Mouse (Mus musculus) erythroblast, adult 5-6 weeks (primary cell): ENCODE results near the gene AC134908.4. TPM values are rescaled to one million over a fixed set of nuclear protein-coding genes. Genes with fewer than 3 reads are reported as not detected.
A peak's percentile ranks its signal among the peaks of the same experiment; 100 is the strongest.

Experiments used
- ATAC-seq: replicated peaks from 2 replicates; pipeline ENCODE4 v1.8.0; 2016; ENCODE audit warnings: moderate number of reproducible peaks, mild to moderate bottlenecking, moderate TSS enrichment, inconsistent platforms; ENCODE audit not compliant: poor library complexity, low FRiP score, severe bottlenecking
- total RNA-seq, 2 experiments: library from RNA; stranded (forward) in 1 of 2; stranded (reverse) in 1 of 2; fragments of 150-400 nt in 1 of 2; fragments of 200-764, 138-1000 nt in 1 of 2; gene quantifications; 2 replicates each; pipeline versions ENCODE4 v1.2.3 to v1.2.4; 2015 to 2017; ENCODE audit warnings: low replicate concordance in 2 of 2

Gene AC134908.4
- total RNA-seq, 2 experiments from 2014 or later, result not detected

- no peak for ATAC-seq
Measured at GRCm38 (mm10) chr17:25783861-25784574, 11.4 kb downstream of the AC134908.4 start.

- ATAC-seq, result no peak
Measured at GRCm38 (mm10) chr17:25783086-25783485, 12.4 kb downstream of the AC134908.4 start.

GRCm38 (mm10) chr17:25781339-25781738 is 14.1 kb downstream of the AC134908.4 start:
- no peak for ATAC-seq

- no peak for ATAC-seq
Measured at GRCm38 (mm10) chr17:25777948-25778347, 17.5 kb downstream of the AC134908.4 start.

GRCm38 (mm10) chr17:25775318-25776062 is 20.0 kb downstream of the AC134908.4 start:
- ATAC-seq, result no peak

GRCm38 (mm10) chr17:25773549-25774120 is 21.8 kb downstream of the AC134908.4 start, which contains the start of gene Narfl:
Narfl (plus strand) TSS chr17:25773776.
- ATAC-seq, result peak; percentile 97

- no peak for ATAC-seq
Measured at GRCm38 (mm10) chr17:25769331-25769730, 26.1 kb downstream of the AC134908.4 start.

GRCm38 (mm10) chr17:25765886-25766285 is 29.6 kb downstream of the AC134908.4 start:
- ATAC-seq, result no peak

GRCm38 (mm10) chr17:25762591-25762990 is 32.9 kb downstream of the AC134908.4 start:
- ATAC-seq, result no peak

GRCm38 (mm10) chr17:25761561-25761970 is 33.9 kb downstream of the AC134908.4 start:
- no peak for ATAC-seq

GRCm38 (mm10) chr17:25760148-25760547 is 35.3 kb downstream of the AC134908.4 start:
- no peak for ATAC-seq

- ATAC-seq, result no peak
Measured at GRCm38 (mm10) chr17:25757691-25758090, 37.8 kb downstream of the AC134908.4 start.

- ATAC-seq, result no peak
Measured at GRCm38 (mm10) chr17:25756378-25757242, 38.8 kb downstream of the AC134908.4 start.

- no peak for ATAC-seq
Measured at GRCm38 (mm10) chr17:25755627-25756377, 39.7 kb downstream of the AC134908.4 start.

GRCm38 (mm10) chr17:25755086-25755485 is 40.4 kb downstream of the AC134908.4 start:
- ATAC-seq, result no peak

GRCm38 (mm10) chr17:25754241-25754640 is 41.2 kb downstream of the AC134908.4 start, which contains the start of gene Msln:
Msln (minus strand) TSS chr17:25754378.
- no peak for ATAC-seq

- no peak for ATAC-seq
Measured at GRCm38 (mm10) chr17:25751446-25751845, 44.0 kb downstream of the AC134908.4 start.

- no peak for ATAC-seq
Measured at GRCm38 (mm10) chr17:25749314-25749713, 46.1 kb downstream of the AC134908.4 start.

GRCm38 (mm10) chr17:25748238-25748637 is 47.2 kb downstream of the AC134908.4 start:
- ATAC-seq, result no peak
